Mouse (Mus musculus) G1E (cell line): ENCODE data around the gene Phlda3. TPM values are rescaled to one million over a fixed set of nuclear protein-coding genes. Genes with fewer than 3 reads are reported as not detected.

ENCODE experiments used
- ATAC-seq: 2 replicates; pipeline ENCODE4 v1.8.0; 2016; ENCODE audit warnings: mild to moderate bottlenecking; ENCODE audit not compliant: insufficient number of reproducible peaks, poor library complexity, low FRiP score, severe bottlenecking; ENCODE audit errors: extremely low read depth
- DNase-seq: peaks from one replicate; pipeline ENCODE4 v3.0.0; 2012; ENCODE audit warnings: low spot score
- H3K27me3 ChIP-seq: 2 replicates; pipeline ENCODE4 v1.6.1; 2012; ENCODE audit warnings: mild to moderate bottlenecking, low read length, inconsistent platforms; ENCODE audit not compliant: insufficient read depth
- H3K36me3 ChIP-seq: replicated peaks from 2 replicates; pipeline ENCODE3; 2012; ENCODE audit warnings: mild to moderate bottlenecking, inconsistent platforms
- H3K4me1 ChIP-seq: 2 replicates; pipeline ENCODE4 v1.6.1; 2012; ENCODE audit warnings: low read depth, low read length, inconsistent platforms, mixed read lengths; ENCODE audit not compliant: insufficient read depth
- H3K4me3 ChIP-seq: 2 replicates; pipeline ENCODE4 v1.5.1; 2012; ENCODE audit warnings: low read depth, mild to moderate bottlenecking, inconsistent platforms, low read length, moderate library complexity, mixed read lengths
- H3K9me3 ChIP-seq: replicated peaks from 2 replicates; pipeline ENCODE4 v1.6.1; 2012; ENCODE audit warnings: inconsistent platforms
- CTCF ChIP-seq: IDR thresholded peaks from 2 replicates; pipeline ENCODE4 v1.5.1; 2012; ENCODE audit warnings: low read depth, low read length, inconsistent platforms, mixed read lengths
- GATA1 ChIP-seq: IDR thresholded peaks from 2 replicates; pipeline ENCODE4 v1.6.1; 2012; ENCODE audit warnings: borderline replicate concordance, low read length, inconsistent platforms, mixed read lengths
- GATA2 ChIP-seq: IDR thresholded peaks from 2 replicates; pipeline ENCODE4 v1.6.1; 2012; ENCODE audit warnings: low read depth, low read length, inconsistent platforms, borderline replicate concordance
- POLR2AphosphoS5 ChIP-seq: IDR thresholded peaks from 2 replicates; pipeline ENCODE4 v1.6.1; 2012; ENCODE audit warnings: low read depth, low read length, inconsistent platforms; ENCODE audit not compliant: insufficient replicate concordance
- TAL1 ChIP-seq: conservative IDR thresholded peaks from 2 replicates; pipeline ENCODE4 v1.6.1; 2012; ENCODE audit warnings: low read depth, low read length, inconsistent platforms, mixed read lengths
- polyA plus RNA-seq: library from polyadenylated mRNA; stranded (reverse); fragments of >175 nt; gene quantifications from 2 replicates; pipeline ENCODE4 v1.2.3, GENCODE M21; 2012
- total RNA-seq, 2 experiments: library from RNA; stranded (forward) in 1 of 2; stranded (reverse) in 1 of 2; fragments of 200-1000 nt in 1 of 2; fragments of >200 nt in 1 of 2; fragmentation: Nextera tagmentation in 1 of 2; gene quantifications; 2 replicates each; pipeline ENCODE4 v1.2.3; 2014 to 2017

Gene Phlda3
- total and polyA plus RNA-seq, 3 experiments, result 0.98 to 5.2 TPM; not detected in 1

DNA sequence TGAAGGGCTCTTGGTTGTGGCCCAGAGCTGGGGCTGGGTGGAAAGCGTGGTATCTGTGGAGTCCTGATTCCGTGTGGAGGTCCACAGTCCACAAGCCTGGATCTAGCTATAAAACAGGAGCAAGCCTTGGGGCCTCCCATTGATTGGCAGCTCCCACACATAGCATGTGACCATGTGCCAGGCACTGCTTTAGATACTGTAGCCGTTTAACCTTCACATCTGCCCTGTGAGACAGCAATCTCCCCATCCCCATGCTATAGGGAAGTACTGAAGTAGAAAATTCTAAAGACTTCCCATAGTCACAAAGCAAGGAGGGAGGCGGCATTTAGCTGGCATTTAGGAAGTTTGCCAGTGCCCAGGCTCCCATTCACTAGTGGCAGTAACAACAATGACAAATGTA is 47.2 kb downstream of the Phlda3 start:
- no peaks in the 10 kb centered on the region for H3K9me3 ChIP-seq
- ATAC-seq (no peak), DNase-seq (no peak)
- TF ChIP-seq GATA2 (no peak), TAL1 (no peak), CTCF (no peak), POLR2AphosphoS5 (no peak), GATA1 (no peak)
- H3K4me1 ChIP-seq, result no peaks in the 10 kb centered on the region
- peaks cover 49% of the 10 kb centered on the region for H3K27me3 ChIP-seq
- no peak overlapping the region for H3K4me3 ChIP-seq
- no peaks in the 10 kb centered on the region for H3K36me3 ChIP-seq

DNA sequence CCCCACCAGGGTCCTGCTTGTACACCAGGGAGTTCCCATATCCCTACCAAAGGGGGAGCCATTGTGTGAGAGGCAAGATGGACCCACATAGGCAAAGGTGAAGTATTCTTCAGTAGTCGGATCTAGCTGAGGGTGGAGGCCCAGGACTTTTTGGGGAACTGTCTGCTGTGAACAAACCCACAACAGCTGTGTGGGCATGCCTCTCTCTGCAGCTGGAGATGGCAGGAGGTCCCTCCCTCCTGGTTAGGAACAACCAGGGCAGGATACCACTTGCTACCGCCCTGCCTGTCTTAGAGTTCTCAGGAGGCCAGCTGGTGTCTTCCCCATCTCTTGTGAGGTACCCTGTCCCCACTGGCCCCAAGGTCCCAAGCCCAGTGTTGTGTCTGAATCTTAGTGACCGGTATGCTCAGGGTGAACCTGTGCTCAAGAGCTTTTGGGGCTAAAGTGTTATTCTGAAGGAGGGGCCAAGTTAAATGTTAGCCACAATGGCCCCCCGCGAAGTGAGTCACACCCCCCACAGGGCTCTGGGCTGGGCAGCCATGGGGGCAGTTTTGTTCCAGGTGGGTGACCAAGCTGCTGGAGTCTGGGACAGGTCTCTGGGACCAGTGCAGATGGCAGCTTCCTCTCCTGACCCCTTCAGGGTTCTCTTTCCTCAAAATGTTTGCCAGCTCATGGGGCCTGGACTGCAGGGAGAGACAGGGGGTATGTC is 47.9 kb downstream of the Phlda3 start:
- peaks cover 50% of the 10 kb centered on the region for H3K27me3 ChIP-seq

DNA sequence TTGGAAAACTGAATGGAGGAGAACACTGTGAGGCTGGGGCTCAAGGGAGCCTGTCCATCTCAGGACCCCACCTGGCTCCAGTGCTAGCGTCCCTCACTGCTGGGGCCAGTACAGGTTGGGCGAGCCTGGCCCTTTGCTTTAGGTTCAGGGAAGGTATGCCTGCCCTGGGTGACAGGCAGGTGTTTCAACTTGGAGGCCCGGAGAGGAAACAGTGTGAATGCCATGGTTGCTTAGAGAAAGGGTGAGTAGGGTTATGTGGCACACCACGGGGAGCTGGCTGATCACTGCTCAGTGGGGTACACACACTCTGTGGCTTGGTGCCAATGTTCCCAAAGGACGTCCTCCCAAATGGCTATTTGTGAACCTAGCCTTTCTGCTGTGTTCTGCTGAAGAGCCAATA is 48.6 kb downstream of the Phlda3 start:
- TF ChIP-seq GATA1 (no peak), TAL1 (no peak), POLR2AphosphoS5 (no peak), CTCF (no peak), GATA2 (no peak)
- no peak for DNase-seq
- Histone ChIP-seq H3K4me3 (no peak overlapping the region), H3K4me1 (no peaks in the 10 kb centered on the region), H3K36me3 (no peaks in the 10 kb centered on the region), H3K9me3 (no peaks in the 10 kb centered on the region), H3K27me3 (peaks cover 49% of the 10 kb centered on the region)
- no peak for ATAC-seq

More for the DNA sequence above, 47.9 kb downstream of the Phlda3 start:
- DNase-seq (no peak), ATAC-seq (no peak)
- no peaks in the 10 kb centered on the region for H3K36me3 ChIP-seq
- TF ChIP-seq GATA1 (no peak), GATA2 (no peak), TAL1 (no peak), CTCF (no peak), POLR2AphosphoS5 (no peak)
- no peak overlapping the region for H3K4me3 ChIP-seq
- no peaks in the 10 kb centered on the region for H3K4me1 ChIP-seq
- no peaks in the 10 kb centered on the region for H3K9me3 ChIP-seq

GRCm38 (mm10) chr1:135817595-135817994 is 51.7 kb downstream of the Phlda3 start:
- H3K27me3 ChIP-seq, result peaks cover 41% of the 10 kb centered on the region
- ATAC-seq, result no peak

GRCm38 (mm10) chr1:135818481-135819086 is 52.7 kb downstream of the Phlda3 start, which contains the start of gene Lad1:
Gene Lad1, plus strand, starts transcription at chr1:135818598.
- Histone ChIP-seq H3K36me3 (no peaks in the 10 kb centered on the region), H3K27me3 (peaks cover 36% of the 10 kb centered on the region), H3K4me3 (no peak within 1 kb of the TSS), H3K9me3 (no peaks in the 10 kb centered on the region), H3K4me1 (no peaks in the 10 kb centered on the region)
- DNase-seq, result no peak
- TF ChIP-seq GATA1 (no peak), CTCF (no peak), POLR2AphosphoS5 (no peak)
- ATAC-seq, result no peak

More at GRCm38 (mm10) chr1:135817595-135817994, 51.7 kb downstream of the Phlda3 start:
- H3K4me1 ChIP-seq, result no peaks in the 10 kb centered on the region
- no peaks in the 10 kb centered on the region for H3K36me3 ChIP-seq
- DNase-seq, result no peak
- H3K9me3 ChIP-seq, result no peaks in the 10 kb centered on the region
- TF ChIP-seq TAL1, result no peak
- no peak for TF ChIP-seq CTCF
- no peak for TF ChIP-seq GATA2
- no peak for TF ChIP-seq GATA1
- no peak for TF ChIP-seq POLR2AphosphoS5
- no peak overlapping the region for H3K4me3 ChIP-seq

Other genes starting within 250 kb of the Phlda3 start
- not detected in 2 replicates for gene Nav1, start 158.8 kb upstream of the Phlda3 start, total RNA-seq (2014; fragmentation: Nextera tagmentation)
- 0.22 and 0.35 TPM in 2 replicates for gene Nav1, start 158.8 kb upstream of the Phlda3 start, total RNA-seq (2017)
- gene Nav1, start 158.8 kb upstream of the Phlda3 start, polyA plus RNA-seq, result not detected in 2 replicates
- not detected in 2 replicates for gene Csrp1, start 46.1 kb upstream of the Phlda3 start, total RNA-seq (2014; fragmentation: Nextera tagmentation)
- gene Csrp1, start 46.1 kb upstream of the Phlda3 start, total RNA-seq (2017), result 0.29 and 0.38 TPM in 2 replicates
- 0.05 and 0.06 TPM in 2 replicates for gene Csrp1, start 46.1 kb upstream of the Phlda3 start, polyA plus RNA-seq
- not detected in 2 replicates for gene Tnni1, start 13.3 kb downstream of the Phlda3 start, total RNA-seq (2014; fragmentation: Nextera tagmentation)
- 0.11 TPM in 1 of 2 replicates, not detected in the other for gene Tnni1, start 13.3 kb downstream of the Phlda3 start, total RNA-seq (2017)
- gene Tnni1, start 13.3 kb downstream of the Phlda3 start, polyA plus RNA-seq, result 0.04 TPM in 1 of 2 replicates, not detected in the other
- gene Lad1, start 52.5 kb downstream of the Phlda3 start, total RNA-seq (2014; fragmentation: Nextera tagmentation), result not detected in 2 replicates
- gene Lad1, start 52.5 kb downstream of the Phlda3 start, total RNA-seq (2017), result 0.16 TPM in 1 of 2 replicates, not detected in the other
- not detected in 2 replicates for gene Lad1, start 52.5 kb downstream of the Phlda3 start, polyA plus RNA-seq
- gene Tnnt2, start 70.2 kb downstream of the Phlda3 start, total RNA-seq (2014; fragmentation: Nextera tagmentation), result not detected in 2 replicates
- 0.17 and 0.38 TPM in 2 replicates for gene Tnnt2, start 70.2 kb downstream of the Phlda3 start, total RNA-seq (2017)
- gene Tnnt2, start 70.2 kb downstream of the Phlda3 start, polyA plus RNA-seq, result not detected in 2 replicates
- gene Pkp1, start 153.1 kb downstream of the Phlda3 start, total RNA-seq (2014; fragmentation: Nextera tagmentation), result not detected in 2 replicates
- under 0.01 and 0.05 TPM in 2 replicates for gene Pkp1, start 153.1 kb downstream of the Phlda3 start, total RNA-seq (2017)
- gene Pkp1, start 153.1 kb downstream of the Phlda3 start, polyA plus RNA-seq, result not detected in 2 replicates
- not detected in 2 replicates for gene Igfn1, start 240.2 kb downstream of the Phlda3 start, total RNA-seq (2014; fragmentation: Nextera tagmentation)
- gene Igfn1, start 240.2 kb downstream of the Phlda3 start, total RNA-seq (2017), result 0.06 and 0.11 TPM in 2 replicates
- gene Igfn1, start 240.2 kb downstream of the Phlda3 start, polyA plus RNA-seq, result 0.02 TPM in 1 of 2 replicates, not detected in the other
- 52.9 and 78.3 TPM in 2 replicates for gene Tmem9, start 242.0 kb downstream of the Phlda3 start, total RNA-seq (2014; fragmentation: Nextera tagmentation)
- gene Tmem9, start 242.0 kb downstream of the Phlda3 start, total RNA-seq (2017), result 63.5 and 71.3 TPM in 2 replicates
- gene Tmem9, start 242.0 kb downstream of the Phlda3 start, polyA plus RNA-seq, result 74.9 and 78.0 TPM in 2 replicates